ENCODE assay signal across 9 mouse cellular contexts in genomic region chr3:108257831-108258500, GRCm38 (mm10). TPM values are rescaled to one million over a fixed set of nuclear protein-coding genes. Genes with fewer than 3 reads are reported as not detected.
DNase-seq lines count a peak whose midpoint lies in the region; ATAC-seq and TF ChIP-seq lines count a peak whose summit lies in the region.
"Had no signal": no experiment of that assay in that cellular context is flagged by ENCODE, and none has a peak within 500 bp of the region (broad histone marks: within the 10 kb centered on the region; RNA-seq: fewer than 3 reads in every experiment).

No protein-coding gene starts in this region.

- no peak overlapping the region for H3K27ac ChIP-seq in lung, embryonic 14.5 days (ENCODE audit: low read depth)
- H3K27ac ChIP-seq in embryonic facial prominence, embryonic 11.5 days (replicated peaks; ENCODE audit: low read depth, low read length) = no peak overlapping the region
- peak overlapping the region; percentile 83; the same call in 1 of the 2 replicates for H3K27ac ChIP-seq in limb, embryonic 10.5 days
- H3K27ac ChIP-seq in small intestine, adult 2 months (ENCODE audit: insufficient read depth, low read depth, low read length) = peak overlapping the region; percentile 78

- no peak for TF ChIP-seq CTCF in lung, embryonic 14.5 days (IDR thresholded peaks at IDR 0.05; ENCODE audit: low read depth)
- no peak for TF ChIP-seq CTCF in small intestine, adult 2 months (IDR thresholded peaks at IDR 0.05; ENCODE audit: extremely low read depth, insufficient read length, insufficient replicate concordance, low read depth, low read length)

- H3K4me1 ChIP-seq in lung, embryonic 14.5 days (ENCODE audit: insufficient read depth) = peaks cover 3% of the 10 kb centered on the region; the same call in 1 of the 2 replicates
- no peaks in the 10 kb centered on the region for H3K4me1 ChIP-seq in embryonic facial prominence, embryonic 11.5 days (ENCODE audit: control insufficient read depth, insufficient read depth, low read length)
- peaks cover 10% of the 10 kb centered on the region; the same call in 1 of the 2 replicates for H3K4me1 ChIP-seq in limb, embryonic 10.5 days
- H3K4me1 ChIP-seq in small intestine, adult 2 months (ENCODE audit: control insufficient read depth, insufficient read depth, insufficient read length, low read length) = peaks cover 3% of the 10 kb centered on the region; the same call in 1 of the 2 replicates

- peaks cover 10% of the 10 kb centered on the region for H3K36me3 ChIP-seq in lung, embryonic 14.5 days (ENCODE audit: insufficient read depth)
- H3K36me3 ChIP-seq in embryonic facial prominence, embryonic 11.5 days (replicated peaks; ENCODE audit: control insufficient read depth, insufficient read depth, low read depth, low read length) = 0 out of 2 replicates have a peak, but pooled peaks cover under 1% of the 10 kb centered on the region
- H3K36me3 ChIP-seq in limb, embryonic 10.5 days = peaks cover 23% of the 10 kb centered on the region
- H3K36me3 ChIP-seq in small intestine, adult 2 months (ENCODE audit: control insufficient read depth, insufficient read depth, low read length) = peaks cover 10% of the 10 kb centered on the region

- peak overlapping the region; percentile 82 for H3K4me3 ChIP-seq in lung, embryonic 14.5 days (ENCODE audit: low read depth, low read length)
- peak overlapping the region; percentile 93 for H3K4me3 ChIP-seq in embryonic facial prominence, embryonic 11.5 days (ENCODE audit: low read depth, low read length)
- peak overlapping the region; percentile 96 for H3K4me3 ChIP-seq in limb, embryonic 10.5 days
- H3K4me3 ChIP-seq in small intestine, adult 2 months (ENCODE audit: low read depth, low read length) = no peak overlapping the region; the same call in 1 of the 2 replicates

- no peaks in the 10 kb centered on the region for H3K9me3 ChIP-seq in lung, embryonic 14.5 days (ENCODE audit: low read depth, low read length)
- no peaks in the 10 kb centered on the region for H3K9me3 ChIP-seq in embryonic facial prominence, embryonic 11.5 days (replicated peaks; ENCODE audit: control insufficient read depth, low read length)
- no peaks in the 10 kb centered on the region for H3K9me3 ChIP-seq in limb, embryonic 10.5 days (replicated peaks)

- DNase-seq in lung, embryonic 14.5 days = no peak
- no peak for DNase-seq in lung, adult 18-20 months
- DNase-seq in embryonic facial prominence, embryonic 11.5 days (ENCODE audit: low spot score) = no peak
- no peak for DNase-seq in limb, embryonic 10.5 days (ENCODE audit: low spot score)
- DNase-seq in gastrocnemius, postnatal 10 days = no peak
- no peak for DNase-seq in thymus, adult 18-20 months
- DNase-seq in cerebellum, adult 11-12 months = no peak

- peak overlapping the region; percentile 94 for H3K4me2 ChIP-seq in lung, embryonic 14.5 days
- H3K4me2 ChIP-seq in embryonic facial prominence, embryonic 11.5 days (ENCODE audit: low read depth, low read length) = peak overlapping the region; percentile 61

- H3K27me3 ChIP-seq in lung, embryonic 14.5 days (ENCODE audit: insufficient read depth, low read length) = no peaks in the 10 kb centered on the region
- H3K27me3 ChIP-seq in embryonic facial prominence, embryonic 11.5 days (ENCODE audit: control insufficient read depth, insufficient read depth, low read length) = no peaks in the 10 kb centered on the region
- no peaks in the 10 kb centered on the region for H3K27me3 ChIP-seq in limb, embryonic 10.5 days (ENCODE audit: low read depth, poor library complexity, severe bottlenecking)
- H3K27me3 ChIP-seq in small intestine, adult 2 months (ENCODE audit: control insufficient read depth, insufficient read depth, low read length) = no peaks in the 10 kb centered on the region

- TF ChIP-seq POLR2A in small intestine, adult 2 months (IDR thresholded peaks at IDR 0.05; ENCODE audit: low read depth, low read length) = no peak

- peak overlapping the region; percentile 83 for H3K9ac ChIP-seq in lung, embryonic 14.5 days
- H3K9ac ChIP-seq in embryonic facial prominence, embryonic 11.5 days (replicated peaks; ENCODE audit: low read length) = peak overlapping the region; percentile 77

- no peak for ATAC-seq in lung, embryonic 14.5 days (ENCODE audit: insufficient read depth)
- ATAC-seq in embryonic facial prominence, embryonic 11.5 days (replicated peaks; ENCODE audit: insufficient number of reproducible peaks, low FRiP score, low TSS enrichment, low read depth) = no peak

- WGBS in lung, embryonic 14.5 days = 56% methylated on average over 3 of the region's 3 CpGs
- WGBS in embryonic facial prominence, embryonic 11.5 days = 77% methylated on average over 3 of the region's 3 CpGs
- WGBS in limb, embryonic 10.5 days = 80% methylated on average over 3 of the region's 3 CpGs
- 7% methylated on average over 3 of the region's 3 CpGs for WGBS in small intestine, adult 2 months

RNA-seq across cellular contexts. Expression of gene Psma5, which starts 1.2 kb away (rescaled TPM):
- polyA plus RNA-seq in lung, embryonic 14.5 days (2014; fragmentation: Nextera tagmentation; extraction: Ambion mirVana) = 320 and 323 TPM in 2 replicates
- 333 and 344 TPM in 2 replicates for polyA plus RNA-seq in embryonic facial prominence, embryonic 11.5 days (2014; fragmentation: Nextera tagmentation; extraction: Ambion mirVana)
- polyA plus RNA-seq in limb, embryonic 10.5 days (2016; fragmentation: Nextera tagmentation; extraction: Ambion mirVana) = 374 and 403 TPM in 2 replicates
- polyA plus RNA-seq in small intestine, adult 2 months (2012; rRNA removed) = 21.9 and 36.2 TPM in 2 replicates
- 10 to 100 TPM; 94.7 to 96.4 TPM for total RNA-seq in gastrocnemius, postnatal 10 days (2021)

RNA-seq across cellular contexts. Expression of gene Sort1, which starts 25.9 kb away (rescaled TPM):
- polyA plus RNA-seq in lung, embryonic 14.5 days (2014; fragmentation: Nextera tagmentation; extraction: Ambion mirVana) = 32.7 and 33.2 TPM in 2 replicates
- 13.8 and 16.0 TPM in 2 replicates for polyA plus RNA-seq in embryonic facial prominence, embryonic 11.5 days (2014; fragmentation: Nextera tagmentation; extraction: Ambion mirVana)
- polyA plus RNA-seq in limb, embryonic 10.5 days (2016; fragmentation: Nextera tagmentation; extraction: Ambion mirVana) = 9.4 and 12.1 TPM in 2 replicates
- polyA plus RNA-seq in small intestine, adult 2 months (2012; rRNA removed) = 18.1 and 32.8 TPM in 2 replicates
- 10 to 100 TPM; 57.0 to 59.6 TPM for total RNA-seq in gastrocnemius, postnatal 10 days (2021)

RNA-seq across cellular contexts. Expression of gene Sypl2, which starts 31.5 kb away (rescaled TPM):
- polyA plus RNA-seq in lung, embryonic 14.5 days (2014; fragmentation: Nextera tagmentation; extraction: Ambion mirVana) = 0.54 and 0.96 TPM in 2 replicates
- polyA plus RNA-seq in embryonic facial prominence, embryonic 11.5 days (2014; fragmentation: Nextera tagmentation; extraction: Ambion mirVana) = 0.95 and 1.1 TPM in 2 replicates
- polyA plus RNA-seq in limb, embryonic 10.5 days (2016; fragmentation: Nextera tagmentation; extraction: Ambion mirVana) = 0.23 and 0.56 TPM in 2 replicates
- polyA plus RNA-seq in small intestine, adult 2 months (2012; rRNA removed) = 2.5 and 6.3 TPM in 2 replicates
- 1,000 to 10,000 TPM in 1 of 2 experiments, 100 to 1,000 TPM in 1; 890 to 1,000 TPM for total RNA-seq in gastrocnemius, postnatal 10 days (2021)
- total RNA-seq: common myeloid progenitor, adult 5-6 weeks had no signal

RNA-seq across cellular contexts. Expression of gene Atxn7l2, which starts 47.2 kb away (rescaled TPM):
- 14.0 and 18.1 TPM in 2 replicates for polyA plus RNA-seq in lung, embryonic 14.5 days (2014; fragmentation: Nextera tagmentation; extraction: Ambion mirVana)
- 17.6 and 19.0 TPM in 2 replicates for polyA plus RNA-seq in embryonic facial prominence, embryonic 11.5 days (2014; fragmentation: Nextera tagmentation; extraction: Ambion mirVana)
- 23.3 and 25.7 TPM in 2 replicates for polyA plus RNA-seq in limb, embryonic 10.5 days (2016; fragmentation: Nextera tagmentation; extraction: Ambion mirVana)
- 3.6 and 9.7 TPM in 2 replicates for polyA plus RNA-seq in small intestine, adult 2 months (2012; rRNA removed)
- 10 to 100 TPM; 13.2 to 18.4 TPM for total RNA-seq in gastrocnemius, postnatal 10 days (2021)

RNA-seq across cellular contexts. Expression of gene Cyb561d1, which starts 57.0 kb away (rescaled TPM):
- polyA plus RNA-seq in lung, embryonic 14.5 days (2014; fragmentation: Nextera tagmentation; extraction: Ambion mirVana) = 2.0 TPM in 2 replicates
- 1.4 and 1.6 TPM in 2 replicates for polyA plus RNA-seq in embryonic facial prominence, embryonic 11.5 days (2014; fragmentation: Nextera tagmentation; extraction: Ambion mirVana)
- 1.6 and 2.1 TPM in 2 replicates for polyA plus RNA-seq in limb, embryonic 10.5 days (2016; fragmentation: Nextera tagmentation; extraction: Ambion mirVana)
- polyA plus RNA-seq in small intestine, adult 2 months (2012; rRNA removed) = 5.5 and 9.4 TPM in 2 replicates
- 1 to 10 TPM; 3.5 to 4.2 TPM for total RNA-seq in gastrocnemius, postnatal 10 days (2021)

Comparison
In these comparisons a context has a peak if more than half of its experiments do, and no peak if none do; other contexts are left out.
1. H3K27ac ChIP-seq: peak in limb, embryonic 10.5 days (single experiment) and small intestine, adult 2 months (single experiment); none in lung, embryonic 14.5 days (single experiment) and embryonic facial prominence, embryonic 11.5 days (single experiment).